Mouse (Mus musculus) urinary bladder, adult 18-20 months (tissue): ENCODE measurements around the gene Smc5.

ENCODE experiments used
- DNase-seq, 2 experiments: peaks; one replicate each; pipeline ENCODE4 v3.0.0; 2022; ENCODE audit warnings: low spot score in 2 of 2, mixed read lengths in 2 of 2

Smc5 gene

GRCm38 (mm10) chr19:23189744-23190143 is 84.0 kb downstream of the Smc5 start:
- DNase-seq = no peak

- DNase-seq = no peak
Observed at GRCm38 (mm10) chr19:23188986-23189385, 84.7 kb downstream of the Smc5 start.

- no peak for DNase-seq
Observed at GRCm38 (mm10) chr19:23187732-23188131, 86.0 kb downstream of the Smc5 start.

- DNase-seq = no peak
Observed at GRCm38 (mm10) chr19:23184068-23184467, 89.6 kb downstream of the Smc5 start.

- no peak for DNase-seq
Observed at GRCm38 (mm10) chr19:23183493-23183892, 90.2 kb downstream of the Smc5 start.

- no peak for DNase-seq
Observed at GRCm38 (mm10) chr19:23178533-23178932, 95.2 kb downstream of the Smc5 start.

- DNase-seq = no peak
Observed at GRCm38 (mm10) chr19:23175511-23175910, 98.2 kb downstream of the Smc5 start.

- no peak for DNase-seq
Observed at GRCm38 (mm10) chr19:23175090-23175489, 98.6 kb downstream of the Smc5 start.

GRCm38 (mm10) chr19:23171136-23171535 is 102.6 kb downstream of the Smc5 start:
- no peak for DNase-seq

GRCm38 (mm10) chr19:23170476-23170875 is 103.2 kb downstream of the Smc5 start:
- no peak for DNase-seq

GRCm38 (mm10) chr19:23169659-23170050 is 104.0 kb downstream of the Smc5 start:
- DNase-seq = no peak

- DNase-seq = no peak
Observed at GRCm38 (mm10) chr19:23168899-23169658, 104.6 kb downstream of the Smc5 start.

- DNase-seq = no peak
Observed at GRCm38 (mm10) chr19:23166550-23167284, 107.0 kb downstream of the Smc5 start.

- DNase-seq = no peak
Observed at GRCm38 (mm10) chr19:23164651-23165240, 109.0 kb downstream of the Smc5 start.

GRCm38 (mm10) chr19:23163361-23163760 is 110.3 kb downstream of the Smc5 start:
- DNase-seq = no peak

- no peak for DNase-seq
Observed at GRCm38 (mm10) chr19:23162877-23163276, 110.8 kb downstream of the Smc5 start.

- no peak for DNase-seq
Observed at GRCm38 (mm10) chr19:23162387-23162809, 111.3 kb downstream of the Smc5 start.

- no peak for DNase-seq
Observed at GRCm38 (mm10) chr19:23159780-23160395, 113.8 kb downstream of the Smc5 start.
